Mouse (Mus musculus): ENCODE results near the gene Scn2b.

- TF ChIP-seq GATA1 (IDR thresholded peaks at IDR 0.05; ENCODE audit: borderline replicate concordance, low read length) (no peak), CTCF (IDR thresholded peaks at IDR 0.05; ENCODE audit: low read depth, low read length) (no peak), POLR2AphosphoS5 (IDR thresholded peaks at IDR 0.05; ENCODE audit: insufficient replicate concordance, low read depth, low read length) (no peak), TAL1 (conservative IDR thresholded peaks at IDR 0.05; ENCODE audit: low read depth, low read length) (no peak)
These were observed 14.2 kb upstream of the Scn2b start for GRCm38 (mm10) chr9:45103211-45103979.

All from G1E (cell line).